Mouse (Mus musculus) heart, postnatal 0 days (tissue): Measurements from ENCODE around the gene Psmd13.

Source experiments
- CTCF ChIP-seq: IDR thresholded peaks from 2 replicates; pipeline ENCODE4 v1.5.1; 2016; ENCODE audit warnings: antibody characterized with exemption, control low read depth, low read depth
- EP300 ChIP-seq: IDR thresholded peaks from 2 replicates; pipeline ENCODE4 v1.6.1; 2016; ENCODE audit warnings: antibody characterized with exemption, low read depth

GRCm38 (mm10) chr7:140912293-140912692 is 30.5 kb downstream of the Psmd13 start:
- TF ChIP-seq CTCF (no peak), EP300 (no peak)
